Mouse (Mus musculus) hindbrain, embryonic 15.5 days (tissue): Measurements from ENCODE around the gene Mmp28. TPM values are rescaled to one million over a fixed set of nuclear protein-coding genes. Genes with fewer than 3 reads are reported as not detected.

Source experiments
- ATAC-seq: fragments of 200-750 bp; cut with Nextera tagmentation; 2 replicates; pipeline ENCODE4 v1.8.0; 2017; ENCODE audit warnings: low read depth, moderate number of reproducible peaks, moderate TSS enrichment; ENCODE audit not compliant: low FRiP score
- H3K27ac ChIP-seq: fragments of 300-500 bp; sonication (generic); replicated peaks from 2 replicates; pipeline ENCODE4 v1.5.1; 2015; ENCODE audit warnings: mild to moderate bottlenecking, inconsistent platforms
- H3K27me3 ChIP-seq: fragments of 300-500 bp; sonication (generic); 2 replicates; pipeline ENCODE4 v1.6.1; 2015; ENCODE audit warnings: control low read depth, inconsistent platforms
- H3K36me3 ChIP-seq: fragments of 300-500 bp; sonication (generic); 2 replicates; pipeline ENCODE4 v1.6.1; 2015; ENCODE audit warnings: control low read depth, inconsistent platforms
- H3K4me1 ChIP-seq: fragments of 300-500 bp; sonication (generic); replicated peaks from 2 replicates; pipeline ENCODE4 v1.6.1; 2015; ENCODE audit warnings: control low read depth, inconsistent platforms
- H3K4me2 ChIP-seq: fragments of 300-500 bp; sonication (generic); 2 replicates; pipeline ENCODE4 v1.6.1; 2015; ENCODE audit warnings: moderate library complexity, mild to moderate bottlenecking, inconsistent platforms
- H3K4me3 ChIP-seq: fragments of 300-500 bp; sonication (generic); 2 replicates; pipeline ENCODE4 v1.5.1; 2015; ENCODE audit warnings: mild to moderate bottlenecking, inconsistent platforms
- H3K9ac ChIP-seq: fragments of 300-500 bp; sonication (generic); 2 replicates; pipeline ENCODE4 v1.6.1; 2015; ENCODE audit warnings: inconsistent platforms
- H3K9me3 ChIP-seq: fragments of 300-500 bp; sonication (generic); 2 replicates; pipeline ENCODE4 v1.6.1; 2016; ENCODE audit warnings: control low read depth, inconsistent platforms
- WGBS: fragments of 180-500 bp; shearing (Covaris S2); methylation state at CpG from one replicate; pipeline ENCODE4 v1.1.7; 2015; 5-methylcytosine and 5-hydroxymethylcytosine counted together
- polyA plus RNA-seq: library from polyadenylated mRNA; unstranded; fragments of >200 nt; fragmentation: Nextera tagmentation; extraction: Ambion mirVana; gene quantifications from 2 replicates; pipeline ENCODE4 v1.2.1, GENCODE M21; 2015

Mmp28 gene
- polyA plus RNA-seq, 1 experiment from 2014 or later = 4.2 TPM

GRCm38 (mm10) chr11:83461462-83462027 is 1.3 kb downstream of the Mmp28 start:
- H3K9ac ChIP-seq = no peak overlapping the region
- 0 out of 2 replicates have a peak overlapping the region, but pooled peaks have one; percentile 61 for H3K4me3 ChIP-seq
- H3K4me1 ChIP-seq = peaks cover 19% of the 10 kb centered on the region
- H3K4me2 ChIP-seq = peak overlapping the region; percentile 96
- H3K36me3 ChIP-seq = no peaks in the 10 kb centered on the region
- 69% methylated on average over 10 of the region's 10 CpGs for WGBS
- peaks cover 32% of the 10 kb centered on the region for H3K27me3 ChIP-seq
- ATAC-seq = no peak
- H3K9me3 ChIP-seq = no peaks in the 10 kb centered on the region
- H3K27ac ChIP-seq = no peak overlapping the region

GRCm38 (mm10) chr11:83457912-83458601 is 4.8 kb downstream of the Mmp28 start:
- peaks cover 11% of the 10 kb centered on the region for H3K27me3 ChIP-seq
- no peak overlapping the region for H3K4me2 ChIP-seq
- peaks cover 14% of the 10 kb centered on the region for H3K4me1 ChIP-seq
- 62% methylated on average over 9 of the region's 9 CpGs for WGBS
- H3K27ac ChIP-seq = no peak overlapping the region
- no peaks in the 10 kb centered on the region for H3K36me3 ChIP-seq
- no peak overlapping the region for H3K9ac ChIP-seq
- no peaks in the 10 kb centered on the region for H3K9me3 ChIP-seq
- H3K4me3 ChIP-seq = no peak overlapping the region
- ATAC-seq = no peak

- Histone ChIP-seq H3K27me3 (peaks cover 10% of the 10 kb centered on the region), H3K4me2 (no peak overlapping the region), H3K27ac (no peak overlapping the region), H3K4me1 (peaks cover 6% of the 10 kb centered on the region; the same call in 1 of the 2 replicates), H3K4me3 (no peak overlapping the region), H3K36me3 (no peaks in the 10 kb centered on the region), H3K9me3 (no peaks in the 10 kb centered on the region), H3K9ac (no peak overlapping the region)
- no peak for ATAC-seq
- WGBS = 28% methylated on average over 7 of the region's 7 CpGs
These were observed 5.6 kb downstream of the Mmp28 start for GRCm38 (mm10) chr11:83457257-83457656.

- peaks cover 6% of the 10 kb centered on the region; the same call in 1 of the 2 replicates for H3K4me1 ChIP-seq
- no peaks in the 10 kb centered on the region for H3K27me3 ChIP-seq
- H3K9ac ChIP-seq = no peak overlapping the region
- H3K36me3 ChIP-seq = no peaks in the 10 kb centered on the region
- H3K27ac ChIP-seq = no peak overlapping the region
- WGBS = 87% methylated on average over 3 of the region's 3 CpGs
- H3K4me3 ChIP-seq = no peak overlapping the region
- H3K9me3 ChIP-seq = no peaks in the 10 kb centered on the region
- no peak overlapping the region for H3K4me2 ChIP-seq
- no peak for ATAC-seq
These were observed 7.3 kb downstream of the Mmp28 start for GRCm38 (mm10) chr11:83455608-83456007.

GRCm38 (mm10) chr11:83454548-83454947 is 8.3 kb downstream of the Mmp28 start:
- Histone ChIP-seq H3K4me1 (peaks cover 6% of the 10 kb centered on the region; the same call in 1 of the 2 replicates), H3K9ac (no peak overlapping the region), H3K27me3 (no peaks in the 10 kb centered on the region), H3K4me2 (no peak overlapping the region), H3K9me3 (no peaks in the 10 kb centered on the region), H3K4me3 (no peak overlapping the region), H3K36me3 (no peaks in the 10 kb centered on the region), H3K27ac (no peak overlapping the region)
- ATAC-seq = no peak
- WGBS = 32% methylated on average over 4 of the region's 4 CpGs

GRCm38 (mm10) chr11:83451281-83451680 is 11.6 kb downstream of the Mmp28 start:
- no peak overlapping the region for H3K4me3 ChIP-seq
- no peak overlapping the region for H3K9ac ChIP-seq
- H3K4me1 ChIP-seq = peaks cover 14% of the 10 kb centered on the region
- ATAC-seq = no peak
- no peaks in the 10 kb centered on the region for H3K36me3 ChIP-seq
- no peaks in the 10 kb centered on the region for H3K9me3 ChIP-seq
- peaks cover 5% of the 10 kb centered on the region; the same call in 1 of the 2 replicates for H3K27me3 ChIP-seq
- no peak overlapping the region for H3K27ac ChIP-seq
- 88% methylated on average over 10 of the region's 10 CpGs for WGBS
- no peak overlapping the region for H3K4me2 ChIP-seq

GRCm38 (mm10) chr11:83450550-83450949 is 12.3 kb downstream of the Mmp28 start:
- no peak overlapping the region for H3K27ac ChIP-seq
- H3K4me2 ChIP-seq = no peak overlapping the region
- 33% methylated on average over 1 of the region's 1 CpGs for WGBS
- no peak for ATAC-seq
- H3K9ac ChIP-seq = no peak overlapping the region
- H3K4me1 ChIP-seq = peaks cover 14% of the 10 kb centered on the region
- no peaks in the 10 kb centered on the region for H3K9me3 ChIP-seq
- H3K36me3 ChIP-seq = no peaks in the 10 kb centered on the region
- H3K27me3 ChIP-seq = peaks cover 7% of the 10 kb centered on the region
- H3K4me3 ChIP-seq = no peak overlapping the region

GRCm38 (mm10) chr11:83449298-83449697 is 13.6 kb downstream of the Mmp28 start:
- peaks cover 18% of the 10 kb centered on the region for H3K4me1 ChIP-seq
- no peak overlapping the region for H3K4me2 ChIP-seq
- no peak overlapping the region for H3K9ac ChIP-seq
- WGBS = 59% methylated on average over 4 of the region's 4 CpGs
- no peaks in the 10 kb centered on the region for H3K36me3 ChIP-seq
- H3K27me3 ChIP-seq = peaks cover 19% of the 10 kb centered on the region
- no peak overlapping the region for H3K27ac ChIP-seq
- H3K4me3 ChIP-seq = no peak overlapping the region
- H3K9me3 ChIP-seq = no peaks in the 10 kb centered on the region
- no peak for ATAC-seq

- peak; percentile 61; the same call in 1 of the 2 replicates for ATAC-seq
- Histone ChIP-seq H3K9me3 (no peaks in the 10 kb centered on the region), H3K4me2 (no peak overlapping the region), H3K27ac (0 out of 2 replicates have a peak overlapping the region, but pooled peaks have one; percentile 31), H3K36me3 (no peaks in the 10 kb centered on the region), H3K27me3 (peaks cover 23% of the 10 kb centered on the region), H3K4me1 (peaks cover 15% of the 10 kb centered on the region), H3K9ac (no peak overlapping the region), H3K4me3 (no peak overlapping the region)
These were observed 14.0 kb downstream of the Mmp28 start for GRCm38 (mm10) chr11:83448927-83449236.

GRCm38 (mm10) chr11:83448021-83448926 is 14.6 kb downstream of the Mmp28 start:
- H3K9ac ChIP-seq = no peak overlapping the region
- H3K4me2 ChIP-seq = no peak overlapping the region
- 34% methylated on average over 16 of the region's 16 CpGs for WGBS
- H3K27me3 ChIP-seq = peaks cover 29% of the 10 kb centered on the region
- peaks cover 15% of the 10 kb centered on the region for H3K4me1 ChIP-seq
- peak overlapping the region; percentile 31; the same call in 1 of the 2 replicates for H3K27ac ChIP-seq
- no peaks in the 10 kb centered on the region for H3K9me3 ChIP-seq
- no peaks in the 10 kb centered on the region for H3K36me3 ChIP-seq
- no peak; the same call in 1 of the 2 replicates for ATAC-seq
- H3K4me3 ChIP-seq = no peak overlapping the region

- ATAC-seq = no peak
- Histone ChIP-seq H3K36me3 (no peaks in the 10 kb centered on the region), H3K4me2 (no peak overlapping the region), H3K27ac (no peak overlapping the region), H3K27me3 (peaks cover 35% of the 10 kb centered on the region), H3K4me1 (peaks cover 18% of the 10 kb centered on the region), H3K9me3 (no peaks in the 10 kb centered on the region), H3K4me3 (no peak overlapping the region), H3K9ac (no peak overlapping the region)
- 72% methylated on average over 10 of the region's 10 CpGs for WGBS
These were observed 15.3 kb downstream of the Mmp28 start for GRCm38 (mm10) chr11:83447612-83448011.

GRCm38 (mm10) chr11:83445001-83445400 is 17.9 kb downstream of the Mmp28 start:
- Histone ChIP-seq H3K4me2 (peak overlapping the region; percentile 41), H3K9ac (peak overlapping the region; percentile 19; the same call in 1 of the 2 replicates), H3K4me1 (peaks cover 26% of the 10 kb centered on the region), H3K36me3 (no peaks in the 10 kb centered on the region), H3K4me3 (peak overlapping the region; percentile 19), H3K27me3 (peaks cover 47% of the 10 kb centered on the region), H3K27ac (no peak overlapping the region), H3K9me3 (no peaks in the 10 kb centered on the region)
- WGBS = 31% methylated on average over 19 of the region's 19 CpGs
- no peak for ATAC-seq
